ENCODE assay signal across 8 mouse cellular contexts in genomic region chr9:62476782-62477487, GRCm38 (mm10). TPM values are rescaled to one million over a fixed set of nuclear protein-coding genes. Genes with fewer than 3 reads are reported as not detected.
DNase-seq lines count a peak whose midpoint lies in the region; ATAC-seq lines count a peak whose summit lies in the region.

No protein-coding gene starts in this region.

- peak; percentile 98 for DNase-seq in brain, adult 2 months (ENCODE audit: low read depth, low spot score)
- peak; percentile 40 for DNase-seq in embryonic facial prominence, embryonic 10.5 days (ENCODE audit: low spot score)
- DNase-seq in heart, adult 11 months: peak; percentile 99
- peak; percentile 69 to 91 for DNase-seq in left cerebral cortex, adult 8-10 months (ENCODE audit: low spot score in 2 of 2)
- peak; percentile 38 for DNase-seq in midbrain, embryonic 10.5 days (ENCODE audit: low spot score)
- DNase-seq in skeletal muscle tissue, adult 2 months (ENCODE audit: low read depth, low spot score): peak; percentile 70
- DNase-seq in thymus, postnatal 10 days (ENCODE audit: low spot score in 2 of 2): no peak

- no peaks in the 10 kb centered on the region for H3K9me3 ChIP-seq in embryonic facial prominence, embryonic 10.5 days
- H3K9me3 ChIP-seq in intestine, embryonic 16.5 days (ENCODE audit: control insufficient read depth, low read length): no peaks in the 10 kb centered on the region
- no peaks in the 10 kb centered on the region for H3K9me3 ChIP-seq in midbrain, embryonic 10.5 days (replicated peaks)

- H3K9ac ChIP-seq in intestine, embryonic 16.5 days (ENCODE audit: low read depth, low read length): no peak overlapping the region

- peak overlapping the region; percentile 52 for H3K27ac ChIP-seq in embryonic facial prominence, embryonic 10.5 days (replicated peaks)
- H3K27ac ChIP-seq in intestine, embryonic 16.5 days (ENCODE audit: low read length): peak overlapping the region; percentile 23; the same call in 1 of the 2 replicates
- peak overlapping the region; percentile 73 for H3K27ac ChIP-seq in midbrain, embryonic 10.5 days (replicated peaks)

- peaks cover 39% of the 10 kb centered on the region for H3K4me1 ChIP-seq in embryonic facial prominence, embryonic 10.5 days
- peaks cover 10% of the 10 kb centered on the region for H3K4me1 ChIP-seq in intestine, embryonic 16.5 days (ENCODE audit: control insufficient read depth, insufficient read depth, low read length)
- peaks cover 32% of the 10 kb centered on the region for H3K4me1 ChIP-seq in midbrain, embryonic 10.5 days

- 63% methylated on average over 11 of the region's 11 CpGs for WGBS in embryonic facial prominence, embryonic 10.5 days
- 35% methylated on average over 11 of the region's 11 CpGs for WGBS in intestine, embryonic 16.5 days
- 67% methylated on average over 11 of the region's 11 CpGs for WGBS in midbrain, embryonic 10.5 days

- ATAC-seq in intestine, embryonic 16.5 days: peak; percentile 88

- no peak overlapping the region for H3K4me2 ChIP-seq in intestine, embryonic 16.5 days (ENCODE audit: low read depth, low read length)

- no peak overlapping the region for H3K4me3 ChIP-seq in embryonic facial prominence, embryonic 10.5 days
- H3K4me3 ChIP-seq in intestine, embryonic 16.5 days (ENCODE audit: low read length): no peak overlapping the region
- no peak overlapping the region for H3K4me3 ChIP-seq in midbrain, embryonic 10.5 days

- H3K27me3 ChIP-seq in embryonic facial prominence, embryonic 10.5 days (replicated peaks; ENCODE audit: low read depth, poor library complexity, severe bottlenecking): no peaks in the 10 kb centered on the region
- H3K27me3 ChIP-seq in intestine, embryonic 16.5 days (replicated peaks; ENCODE audit: control insufficient read depth, insufficient read depth, low read length): no peaks in the 10 kb centered on the region
- no peaks in the 10 kb centered on the region for H3K27me3 ChIP-seq in midbrain, embryonic 10.5 days (ENCODE audit: low read depth, poor library complexity, severe bottlenecking)

- no peaks in the 10 kb centered on the region for H3K36me3 ChIP-seq in embryonic facial prominence, embryonic 10.5 days (replicated peaks)
- no peaks in the 10 kb centered on the region for H3K36me3 ChIP-seq in intestine, embryonic 16.5 days (ENCODE audit: control insufficient read depth, insufficient read depth, low read length)
- H3K36me3 ChIP-seq in midbrain, embryonic 10.5 days: no peaks in the 10 kb centered on the region

RNA-seq across cellular contexts. Expression of gene Coro2b, which starts 59.9 kb away (rescaled TPM):
- 7.6 and 9.5 TPM in 2 replicates for polyA plus RNA-seq in embryonic facial prominence, embryonic 10.5 days (2016; fragmentation: Nextera tagmentation; extraction: Ambion mirVana)
- polyA plus RNA-seq in intestine, embryonic 16.5 days (2015; fragmentation: Nextera tagmentation; extraction: Ambion mirVana): 7.0 and 8.2 TPM in 2 replicates
- total RNA-seq in left cerebral cortex, adult 8-10 months (2022): 100 to 1,000 TPM; 159 to 171 (median 170) TPM
- 12.8 and 16.2 TPM in 2 replicates for polyA plus RNA-seq in midbrain, embryonic 10.5 days (2016; fragmentation: Nextera tagmentation; extraction: Ambion mirVana)

Comparison
In these comparisons a context has a peak if more than half of its experiments do, and no peak if none do; other contexts are left out.
1. DNase-seq: peak in brain, adult 2 months (single experiment), embryonic facial prominence, embryonic 10.5 days (single experiment), heart, adult 11 months (single experiment), left cerebral cortex, adult 8-10 months (2 of 2), midbrain, embryonic 10.5 days (single experiment) and skeletal muscle tissue, adult 2 months (single experiment); none in thymus, postnatal 10 days (0 of 2).
2. H3K27ac ChIP-seq: peak in every context shown above with its lines; median percentile 73 in midbrain, embryonic 10.5 days; 52 in embryonic facial prominence, embryonic 10.5 days; 23 in intestine, embryonic 16.5 days.